Mouse (Mus musculus): ENCODE data around the gene Mtcl1. TPM values are rescaled to one million over a fixed set of nuclear protein-coding genes. Genes with fewer than 3 reads are reported as not detected.
"Not testable (repeated sequence)": the region's sequence is repeated elsewhere in the genome, so short reads cannot be mapped to it uniquely, and the experiment has no call there.

Gene Mtcl1
- total RNA-seq, 2 experiments from 2014 or later, result 4.4 to 4.6 TPM

GRCm38 (mm10) chr17:66448421-66449405, 837 bp downstream of the Mtcl1 start:
- intact Hi-C loops (cut with DNase I), result no loop called here
- DNase-seq, result peak; percentile 71

- intact Hi-C loops (cut with DNase I), result no loop called here
- no peak for DNase-seq
Observed at GRCm38 (mm10) chr17:66447978-66448377, 1.6 kb downstream of the Mtcl1 start.

GRCm38 (mm10) chr17:66447007-66447312, 2.6 kb downstream of the Mtcl1 start:
- intact Hi-C loops (cut with DNase I), result no loop called here
- no peak for DNase-seq

- DNase-seq, result no peak
- intact Hi-C loops (cut with DNase I), result no loop called here
Observed at GRCm38 (mm10) chr17:66446196-66447006, 3.1 kb downstream of the Mtcl1 start.

GRCm38 (mm10) chr17:66444059-66444700, 5.4 kb downstream of the Mtcl1 start:
- DNase-seq, result no peak
- intact Hi-C loops (cut with DNase I), result no loop called here

DNA sequence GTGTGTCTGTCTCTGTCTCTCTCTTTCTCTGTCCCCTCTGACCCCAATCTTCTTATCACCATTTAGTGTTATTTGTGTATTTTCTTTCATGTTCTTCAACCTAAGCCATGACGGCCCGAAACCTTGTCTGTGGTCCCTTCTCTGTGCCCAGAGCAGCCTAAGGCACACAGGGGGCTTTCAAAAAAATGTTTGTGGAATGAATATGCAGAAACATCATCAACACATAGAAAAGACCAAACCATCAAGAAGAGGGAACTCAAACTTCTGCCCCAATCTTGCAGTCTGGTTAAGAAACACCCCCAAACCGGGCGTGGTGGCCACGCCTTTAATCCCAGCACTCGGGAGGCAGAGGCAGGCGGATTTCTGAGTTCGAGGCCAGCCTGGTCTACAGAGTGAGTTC, 9.7 kb downstream of the Mtcl1 start:
- no peak for DNase-seq
- intact Hi-C loops (cut with DNase I), result no loop called here

GRCm38 (mm10) chr17:66439051-66439753, 10.3 kb downstream of the Mtcl1 start:
- no peak for DNase-seq
- intact Hi-C loops (cut with DNase I), result no loop called here

GRCm38 (mm10) chr17:66438137-66438536, 11.4 kb downstream of the Mtcl1 start:
- no peak for DNase-seq
- intact Hi-C loops (cut with DNase I), result no loop called here

GRCm38 (mm10) chr17:66436811-66437210, 12.7 kb downstream of the Mtcl1 start:
- intact Hi-C loops (cut with DNase I), result no loop called here
- no peak for DNase-seq

GRCm38 (mm10) chr17:66435982-66436381, 13.6 kb downstream of the Mtcl1 start:
- intact Hi-C loops (cut with DNase I), result no loop called here
- DNase-seq, result no peak

- intact Hi-C loops (cut with DNase I), result no loop called here
- DNase-seq, result no peak
Observed at GRCm38 (mm10) chr17:66435007-66435406, 14.5 kb downstream of the Mtcl1 start.

- DNase-seq, result no peak
- intact Hi-C loops (cut with DNase I), result no loop called here
Observed at GRCm38 (mm10) chr17:66434566-66434965, 15.0 kb downstream of the Mtcl1 start.

DNA sequence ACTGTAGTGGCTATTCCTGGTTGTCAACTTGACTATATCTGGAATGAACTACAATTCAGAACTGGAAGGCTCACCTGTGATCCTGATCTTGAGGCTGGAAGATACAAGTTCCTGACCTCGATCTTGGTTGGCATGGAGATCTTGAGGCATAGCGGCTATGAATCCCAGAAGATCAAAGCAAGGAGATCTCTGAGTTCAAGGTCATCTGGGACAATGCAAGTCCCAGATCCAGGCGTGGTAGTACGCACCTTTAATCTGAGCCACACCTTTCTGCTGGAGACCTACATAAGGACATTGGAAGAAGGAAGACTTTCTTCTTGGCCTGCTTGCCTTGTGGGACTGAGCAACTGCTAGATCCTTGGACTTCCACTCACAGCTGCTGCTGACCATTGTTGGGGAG, 24.9 kb downstream of the Mtcl1 start:
- DNase-seq; intact Hi-C loops (cut with DNase I): not testable (repeated sequence)

GRCm38 (mm10) chr17:66419421-66419820, 30.1 kb downstream of the Mtcl1 start:
- no peak for DNase-seq
- intact Hi-C loops (cut with DNase I), result no loop called here

DNA sequence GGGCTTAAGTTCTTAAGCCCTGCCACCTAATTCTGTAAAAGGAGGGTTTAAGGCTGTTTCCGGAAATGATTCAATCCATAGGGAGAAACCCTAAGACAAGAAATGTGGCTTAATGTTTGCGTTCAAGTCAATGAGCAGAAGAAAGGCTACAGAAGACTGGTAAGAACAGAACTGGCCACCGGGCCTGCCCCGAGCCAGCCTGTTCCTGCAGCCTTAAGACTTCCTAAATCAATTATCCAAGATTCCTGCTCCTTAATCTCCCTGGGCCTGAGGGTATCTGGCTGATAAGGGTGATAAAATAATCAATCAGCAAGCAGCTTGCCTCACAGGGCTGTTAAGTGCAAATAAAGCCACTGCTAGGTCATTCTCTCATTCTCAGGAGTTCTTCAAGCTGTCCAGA, 31.8 kb downstream of the Mtcl1 start:
- DNase-seq, result no peak
- intact Hi-C loops (cut with DNase I), result no loop called here

- no peak for DNase-seq
- intact Hi-C loops (cut with DNase I), result no loop called here
Observed at GRCm38 (mm10) chr17:66417329-66417728, 32.2 kb downstream of the Mtcl1 start.

DNA sequence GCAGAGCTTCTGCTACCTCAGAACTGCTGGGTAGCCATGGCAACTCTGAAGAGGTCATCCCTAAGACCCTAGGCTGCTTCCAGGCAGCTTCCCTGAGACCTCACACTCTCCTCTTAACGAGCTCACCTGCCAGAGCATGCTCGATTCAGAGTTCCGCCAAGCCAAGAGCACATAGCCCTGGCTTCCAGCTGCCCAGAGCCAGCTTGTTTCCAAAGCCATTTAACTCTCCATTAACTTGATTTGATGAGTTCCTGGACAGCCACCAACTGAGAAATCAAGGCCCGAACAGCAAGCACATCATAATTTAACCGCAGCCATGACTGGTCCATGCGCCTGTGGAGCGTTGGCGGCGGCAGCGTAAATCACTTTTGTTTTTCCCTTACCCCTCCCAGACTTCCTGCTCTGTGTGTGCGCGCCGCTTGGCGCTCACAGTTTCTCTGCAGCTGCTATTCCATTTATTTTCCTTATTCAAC, 32.7 kb downstream of the Mtcl1 start:
- intact Hi-C loops (cut with DNase I), result no loop called here
- no peak for DNase-seq

DNA sequence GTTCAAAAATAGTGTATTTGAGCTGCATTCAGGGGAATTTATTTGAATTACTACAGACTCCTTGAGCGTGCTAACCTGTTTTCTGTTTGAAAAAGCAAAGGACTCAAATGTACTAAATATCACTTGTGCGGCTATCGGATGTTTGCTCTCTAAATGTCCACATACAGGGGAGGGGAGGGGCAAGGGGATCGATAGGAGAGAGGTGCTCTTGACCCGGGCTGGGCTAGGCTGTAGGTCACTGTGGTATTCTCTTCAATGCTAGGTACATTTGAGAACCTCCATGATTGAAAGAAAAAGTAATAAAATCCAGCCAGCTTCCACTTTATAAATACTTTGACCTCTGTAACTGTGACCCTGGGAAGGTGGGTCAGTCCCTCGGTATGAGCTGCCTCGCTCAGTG, 33.1 kb downstream of the Mtcl1 start:
- no peak for DNase-seq
- intact Hi-C loops (cut with DNase I), result no loop called here

DNA sequence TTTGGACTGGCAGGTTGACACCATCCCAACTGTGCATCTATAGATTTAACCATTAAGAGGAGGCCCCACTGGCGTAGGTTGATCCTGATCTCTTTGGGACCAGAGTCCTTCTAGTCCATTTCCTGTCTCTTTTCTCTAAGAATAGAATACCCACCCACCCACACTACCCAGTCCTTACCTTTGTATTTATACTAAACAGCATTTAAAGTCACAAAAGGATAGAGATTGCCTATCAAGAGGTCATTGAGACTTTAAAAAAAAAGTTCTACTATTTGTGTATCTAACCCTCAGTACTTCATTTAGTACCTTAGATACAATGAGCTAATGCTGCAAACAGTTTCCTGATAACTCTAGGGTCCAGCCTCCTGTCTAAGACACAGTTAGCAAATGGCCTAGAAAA, 35.2 kb downstream of the Mtcl1 start:
- DNase-seq, result no peak
- intact Hi-C loops (cut with DNase I), result no loop called here
